Mouse (Mus musculus): ENCODE results near the gene Khdrbs2. TPM values are rescaled to one million over a fixed set of nuclear protein-coding genes. Genes with fewer than 3 reads are reported as not detected.
"Not testable (repeated sequence)": the region's sequence is repeated elsewhere in the genome, so short reads cannot be mapped to it uniquely, and the experiment has no call there.

Gene Khdrbs2
- total RNA-seq, 2 experiments from 2014 or later: 13.5 to 19.5 TPM

- DNase-seq (ENCODE audit: low spot score in 2 of 2): no peak
Measured at GRCm38 (mm10) chr1:32463103-32463516, 290.6 kb downstream of the Khdrbs2 start.

GRCm38 (mm10) chr1:32471022-32471421 is 298.5 kb downstream of the Khdrbs2 start:
- DNase-seq (ENCODE audit: low spot score in 2 of 2): no peak

- no peak for DNase-seq (ENCODE audit: low spot score in 2 of 2)
Measured at GRCm38 (mm10) chr1:32471502-32472214, 299.1 kb downstream of the Khdrbs2 start.

- DNase-seq (ENCODE audit: low spot score in 2 of 2): no peak
Measured at GRCm38 (mm10) chr1:32487944-32488343, 315.4 kb downstream of the Khdrbs2 start.

- no peak for DNase-seq (ENCODE audit: low spot score in 2 of 2)
Measured at GRCm38 (mm10) chr1:32503381-32503780, 330.9 kb downstream of the Khdrbs2 start.

GRCm38 (mm10) chr1:32547194-32547593 is 374.7 kb downstream of the Khdrbs2 start, which contains the start of gene Gm5415:
Gm5415 (minus strand) TSS chr1:32547294.
- not testable (repeated sequence) for DNase-seq (ENCODE audit: low spot score in 2 of 2)

- DNase-seq (ENCODE audit: low spot score in 2 of 2): no peak
Measured at GRCm38 (mm10) chr1:32553459-32553858, 380.9 kb downstream of the Khdrbs2 start.

GRCm38 (mm10) chr1:32553925-32554324 is 381.4 kb downstream of the Khdrbs2 start:
- DNase-seq (ENCODE audit: low spot score in 2 of 2): peak; percentile 32 to 57

- no peak for DNase-seq (ENCODE audit: low spot score in 2 of 2)
Measured at GRCm38 (mm10) chr1:32568901-32569300, 396.4 kb downstream of the Khdrbs2 start.

GRCm38 (mm10) chr1:32626060-32626459 is 453.5 kb downstream of the Khdrbs2 start:
- no peak for DNase-seq (ENCODE audit: low spot score in 2 of 2)

GRCm38 (mm10) chr1:32632415-32633354 is 460.2 kb downstream of the Khdrbs2 start:
- DNase-seq (ENCODE audit: low spot score in 2 of 2): no peak

- DNase-seq (ENCODE audit: low spot score in 2 of 2): no peak
Measured at GRCm38 (mm10) chr1:32633404-32633803, 460.9 kb downstream of the Khdrbs2 start.

- no peak for DNase-seq (ENCODE audit: low spot score in 2 of 2)
Measured at GRCm38 (mm10) chr1:32639118-32639517, 466.6 kb downstream of the Khdrbs2 start.

- no peak for DNase-seq (ENCODE audit: low spot score in 2 of 2)
Measured at GRCm38 (mm10) chr1:32649647-32650209, 477.2 kb downstream of the Khdrbs2 start.

GRCm38 (mm10) chr1:32693806-32694205 is 521.3 kb downstream of the Khdrbs2 start:
- DNase-seq (ENCODE audit: low spot score in 2 of 2): no peak

GRCm38 (mm10) chr1:32700132-32700531 is 527.6 kb downstream of the Khdrbs2 start:
- DNase-seq (ENCODE audit: low spot score in 2 of 2): no peak

- DNase-seq (ENCODE audit: low spot score in 2 of 2): no peak
Measured at GRCm38 (mm10) chr1:32701267-32701666, 528.8 kb downstream of the Khdrbs2 start.
